Mouse (Mus musculus): Measurements from ENCODE around the gene Ctrc. TPM values are rescaled to one million over a fixed set of nuclear protein-coding genes. Genes with fewer than 3 reads are reported as not detected.

The Ctrc gene
- polyA plus RNA-seq, 1 experiment from 2014 or later: not detected

DNA sequence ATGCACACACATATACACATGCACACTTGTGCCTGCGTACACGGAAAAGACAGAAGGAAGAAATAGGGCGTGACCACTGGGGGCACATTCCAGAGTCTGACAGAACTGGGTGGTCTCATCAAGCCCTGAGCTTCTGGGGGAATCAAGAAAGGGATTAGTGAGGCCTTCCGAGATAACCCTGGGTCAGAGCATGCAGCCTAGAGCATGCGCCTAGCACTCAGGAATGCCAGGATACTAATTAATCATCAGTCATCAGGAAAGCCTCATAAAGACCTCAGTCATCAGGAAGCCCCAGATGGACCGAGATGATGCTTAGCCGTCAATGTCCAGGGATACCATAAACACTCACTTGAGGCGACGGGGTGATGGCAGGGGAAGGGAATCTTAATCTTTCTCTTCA, 33.7 kb upstream of the Ctrc start:
- WGBS: 67% methylated on average over 9 of the region's 9 CpGs
- Histone ChIP-seq H3K4me2 (ENCODE audit: low read depth, low read length, severe bottlenecking) (no peak overlapping the region), H3K27ac (ENCODE audit: low read depth, low read length) (no peak overlapping the region), H3K9me3 (ENCODE audit: control insufficient read depth, low read length) (no peaks in the 10 kb centered on the region), H3K4me3 (ENCODE audit: low read depth, low read length) (no peak overlapping the region), H3K9ac (ENCODE audit: low read length) (no peak overlapping the region), H3K27me3 (ENCODE audit: control insufficient read depth, insufficient read depth, low read length) (no peaks in the 10 kb centered on the region), H3K36me3 (ENCODE audit: control insufficient read depth, insufficient read depth, low read length) (no peaks in the 10 kb centered on the region), H3K4me1 (replicated peaks; ENCODE audit: control insufficient read depth, insufficient read depth, low read length) (peaks cover 5% of the 10 kb centered on the region; the same call in 1 of the 2 replicates)
- ATAC-seq (replicated peaks; ENCODE audit: low FRiP score): no peak
- no peak for DNase-seq (ENCODE audit: low spot score)

DNA sequence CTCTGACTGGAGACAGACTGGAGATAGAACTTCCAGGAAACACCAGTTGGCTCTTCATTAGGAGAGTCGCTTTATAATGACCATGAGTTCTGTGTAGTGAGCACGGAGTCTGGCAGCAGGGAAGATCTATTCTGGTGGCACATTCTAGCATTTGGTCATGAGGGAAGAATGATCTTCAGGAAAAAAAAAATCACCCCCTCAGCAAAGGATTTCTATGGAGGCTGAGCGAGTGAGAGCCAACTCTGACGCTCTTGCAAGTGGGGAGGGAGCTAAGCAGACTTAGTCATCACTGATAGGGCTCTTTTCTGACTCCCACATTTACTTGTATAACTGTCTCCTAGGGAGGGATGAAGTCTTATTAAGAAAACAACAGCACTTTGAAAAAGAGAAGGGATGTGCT, 32.9 kb upstream of the Ctrc start:
- Histone ChIP-seq H3K9ac (ENCODE audit: low read length) (no peak overlapping the region), H3K4me1 (replicated peaks; ENCODE audit: control insufficient read depth, insufficient read depth, low read length) (peaks cover 5% of the 10 kb centered on the region; the same call in 1 of the 2 replicates), H3K4me3 (ENCODE audit: low read depth, low read length) (no peak overlapping the region), H3K27ac (ENCODE audit: low read depth, low read length) (no peak overlapping the region), H3K27me3 (ENCODE audit: control insufficient read depth, insufficient read depth, low read length) (no peaks in the 10 kb centered on the region), H3K9me3 (ENCODE audit: control insufficient read depth, low read length) (no peaks in the 10 kb centered on the region), H3K4me2 (ENCODE audit: low read depth, low read length, severe bottlenecking) (no peak overlapping the region), H3K36me3 (ENCODE audit: control insufficient read depth, insufficient read depth, low read length) (no peaks in the 10 kb centered on the region)
- no peak for ATAC-seq (replicated peaks; ENCODE audit: low FRiP score)
- WGBS: 82% methylated on average over 4 of the region's 4 CpGs
- DNase-seq (ENCODE audit: low spot score): no peak

DNA sequence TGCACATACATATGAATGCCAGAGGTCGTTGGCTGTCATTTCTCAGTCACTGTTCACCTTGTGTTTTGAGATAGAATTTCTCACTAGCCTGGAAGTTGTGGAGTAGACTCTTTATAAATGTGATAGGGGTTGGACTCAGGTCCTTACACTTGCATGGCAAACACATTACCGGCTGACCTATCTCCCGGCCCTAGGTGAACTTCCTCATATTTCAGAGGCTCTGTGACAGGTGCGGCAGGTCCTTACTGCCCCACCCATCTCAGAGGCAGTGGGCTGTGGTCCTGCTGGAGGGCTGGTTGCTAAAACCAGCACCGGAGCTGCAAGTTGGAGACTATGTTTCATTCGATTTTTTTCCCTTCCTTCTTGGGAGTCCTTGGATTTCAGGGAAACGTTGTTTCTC, 32.5 kb upstream of the Ctrc start:
- Histone ChIP-seq H3K27ac (ENCODE audit: low read depth, low read length) (no peak overlapping the region), H3K4me1 (replicated peaks; ENCODE audit: control insufficient read depth, insufficient read depth, low read length) (peaks cover 6% of the 10 kb centered on the region; the same call in 1 of the 2 replicates), H3K4me3 (ENCODE audit: low read depth, low read length) (no peak overlapping the region), H3K4me2 (ENCODE audit: low read depth, low read length, severe bottlenecking) (no peak overlapping the region), H3K36me3 (ENCODE audit: control insufficient read depth, insufficient read depth, low read length) (no peaks in the 10 kb centered on the region), H3K9me3 (ENCODE audit: control insufficient read depth, low read length) (no peaks in the 10 kb centered on the region), H3K9ac (ENCODE audit: low read length) (no peak overlapping the region), H3K27me3 (ENCODE audit: control insufficient read depth, insufficient read depth, low read length) (no peaks in the 10 kb centered on the region)
- no peak for ATAC-seq (replicated peaks; ENCODE audit: low FRiP score)
- 80% methylated on average over 7 of the region's 7 CpGs for WGBS
- no peak for DNase-seq (ENCODE audit: low spot score)

DNA sequence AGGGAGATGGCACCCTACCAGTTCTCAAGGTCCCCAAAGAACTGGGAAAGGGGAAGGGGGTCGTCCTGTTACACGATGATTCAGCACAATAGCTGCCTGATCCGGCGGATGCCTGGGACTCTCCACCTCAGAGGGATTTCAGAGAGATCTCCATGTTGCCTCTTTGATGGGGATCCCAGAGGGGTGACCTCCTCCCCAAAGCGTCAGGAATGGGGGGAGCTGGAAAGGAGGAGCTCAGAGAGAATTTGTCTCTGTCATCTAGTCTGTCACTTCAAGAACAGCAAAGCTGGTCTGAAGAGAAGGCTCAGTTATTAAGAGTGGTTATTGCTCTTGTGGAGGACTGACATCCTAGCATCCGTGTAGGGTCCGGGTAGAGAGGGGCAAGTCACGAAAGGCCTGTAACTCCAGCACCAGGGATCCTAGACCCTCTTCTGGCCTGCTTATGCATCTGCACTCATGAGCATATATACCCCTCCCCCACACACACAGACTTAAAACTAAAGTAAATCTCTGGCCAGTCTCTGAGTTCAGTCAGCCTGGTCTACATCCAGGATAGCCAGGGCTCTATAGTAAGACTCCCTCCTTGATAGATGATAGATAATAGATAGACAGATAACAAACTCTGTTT, 29.4 kb upstream of the Ctrc start:
- Histone ChIP-seq H3K27me3 (ENCODE audit: control insufficient read depth, insufficient read depth, low read length) (no peaks in the 10 kb centered on the region), H3K4me2 (ENCODE audit: low read depth, low read length, severe bottlenecking) (peak overlapping the region; percentile 97), H3K4me1 (replicated peaks; ENCODE audit: control insufficient read depth, insufficient read depth, low read length) (peaks cover 7% of the 10 kb centered on the region; the same call in 1 of the 2 replicates), H3K36me3 (ENCODE audit: control insufficient read depth, insufficient read depth, low read length) (no peaks in the 10 kb centered on the region), H3K9ac (ENCODE audit: low read length) (peak overlapping the region; percentile 84), H3K9me3 (ENCODE audit: control insufficient read depth, low read length) (no peaks in the 10 kb centered on the region), H3K27ac (ENCODE audit: low read depth, low read length) (no peak overlapping the region), H3K4me3 (ENCODE audit: low read depth, low read length) (peak overlapping the region; percentile 59)
- ATAC-seq (replicated peaks; ENCODE audit: low FRiP score): 0 out of 2 replicates have a peak, but pooled peaks have one; percentile 9
- WGBS: 13% methylated on average over 8 of the region's 8 CpGs
- DNase-seq (ENCODE audit: low spot score): no peak

DNA sequence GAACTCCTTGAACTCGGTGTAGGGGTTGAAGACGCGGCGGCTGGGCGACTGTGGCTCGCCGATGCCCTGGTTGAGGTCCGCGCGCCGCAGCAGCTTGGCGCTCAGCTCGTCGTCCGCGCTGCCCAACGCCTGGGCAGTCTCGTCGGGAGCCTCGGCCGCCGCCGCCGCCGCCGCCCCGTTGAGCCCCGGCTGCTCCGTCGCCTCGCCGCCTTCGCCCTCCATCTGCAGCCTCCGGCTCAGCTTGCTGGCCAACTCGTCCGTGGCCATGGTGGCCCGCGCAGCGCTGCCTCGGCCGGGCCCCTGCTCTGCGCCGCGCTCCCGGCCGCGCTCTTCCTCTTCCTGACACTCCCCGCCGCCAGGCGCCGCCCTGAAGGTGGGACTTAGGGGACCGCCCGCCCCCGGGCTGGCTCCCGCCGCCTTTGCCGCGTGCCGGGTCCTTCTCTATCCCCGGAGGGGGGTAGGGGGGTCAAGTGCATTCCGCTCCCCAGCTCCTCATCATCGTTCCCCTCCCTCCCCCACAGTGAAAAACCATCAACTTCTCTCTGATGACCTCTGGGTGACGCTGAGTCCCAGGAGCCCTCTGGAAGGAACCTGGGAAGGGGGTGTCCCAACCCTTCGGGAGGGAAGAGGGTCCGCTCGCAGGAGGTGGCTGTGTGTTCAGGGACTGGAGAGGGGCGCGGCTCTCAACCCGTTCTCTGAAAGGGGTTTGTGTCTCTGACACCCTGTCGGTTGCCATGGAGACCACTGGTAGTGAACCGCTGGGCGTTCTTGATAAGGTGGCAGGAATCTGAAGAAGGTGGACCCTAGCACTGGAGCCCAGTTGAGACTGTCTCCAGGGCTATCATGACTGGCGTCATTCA, 28.7 kb upstream of the Ctrc start, which contains the start of gene Efhd2:
Gene Efhd2 (minus strand): TSS at position 320 of the 860 bp plus-strand sequence.
- no peaks in the 10 kb centered on the region for H3K9me3 ChIP-seq (ENCODE audit: control insufficient read depth, low read length)
- under 1% methylated on average over 58 of the region's 73 CpGs for WGBS
- H3K27me3 ChIP-seq (ENCODE audit: control insufficient read depth, insufficient read depth, low read length): no peaks in the 10 kb centered on the region
- peak; percentile 90 for ATAC-seq (replicated peaks; ENCODE audit: low FRiP score)
- H3K4me2 ChIP-seq (ENCODE audit: low read depth, low read length, severe bottlenecking): peak within 1 kb of the TSS; percentile 97
- peaks cover 7% of the 10 kb centered on the region; the same call in 1 of the 2 replicates for H3K4me1 ChIP-seq (replicated peaks; ENCODE audit: control insufficient read depth, insufficient read depth, low read length)
- no peaks in the 10 kb centered on the region for H3K36me3 ChIP-seq (ENCODE audit: control insufficient read depth, insufficient read depth, low read length)
- no peak within 1 kb of the TSS for H3K27ac ChIP-seq (ENCODE audit: low read depth, low read length)
- peak within 1 kb of the TSS; percentile 84 for H3K9ac ChIP-seq (ENCODE audit: low read length)
- peak; percentile 87 for DNase-seq (ENCODE audit: low spot score)
- H3K4me3 ChIP-seq (ENCODE audit: low read depth, low read length): peak within 1 kb of the TSS; percentile 59

DNA sequence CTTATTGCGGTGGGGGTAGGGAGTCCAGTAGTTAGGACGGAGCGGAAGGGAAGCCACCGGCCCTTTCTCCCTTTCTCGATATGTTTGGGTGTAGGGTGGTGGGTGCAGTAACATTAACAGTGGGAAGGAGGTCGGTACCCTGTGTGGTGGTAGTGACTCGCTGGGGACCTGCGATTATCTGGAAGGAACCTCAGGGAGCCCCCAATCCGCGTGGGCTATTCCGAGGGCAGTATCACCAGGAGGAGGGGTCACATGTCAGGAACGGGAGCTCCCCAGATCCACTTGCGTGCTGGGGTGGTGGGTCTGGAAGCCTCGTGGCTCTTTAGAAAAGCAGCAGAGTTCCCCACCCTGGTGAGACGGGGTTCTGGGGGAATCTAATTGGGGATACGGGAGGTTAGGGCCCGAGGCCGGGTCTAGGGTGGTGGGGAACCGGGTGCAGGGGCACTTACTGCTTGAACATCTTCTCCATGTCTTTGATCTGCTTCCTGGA, 28.0 kb upstream of the Ctrc start:
- WGBS: 2% methylated on average over 19 of the region's 19 CpGs

DNA sequence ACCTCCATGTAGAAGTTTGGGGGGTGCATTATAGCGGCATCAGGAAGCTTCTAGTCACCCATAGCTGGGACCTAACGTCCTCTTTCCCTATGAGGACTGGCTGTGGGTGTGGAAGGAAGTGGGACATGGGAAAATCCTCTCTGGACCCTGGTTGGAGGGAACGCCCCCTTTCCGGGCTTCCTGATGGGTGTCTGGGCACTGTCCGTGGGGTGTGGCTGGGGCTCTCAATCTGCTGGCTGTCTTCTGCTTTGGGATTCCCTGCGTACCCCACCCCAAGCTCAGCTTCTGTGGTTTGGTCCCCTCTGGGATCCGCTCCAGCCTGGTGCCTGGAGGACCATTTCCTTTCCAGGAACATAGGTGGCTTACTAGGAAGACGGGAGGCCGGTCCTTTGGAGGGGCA, 26.8 kb upstream of the Ctrc start:
- no peak overlapping the region; the same call in 1 of the 2 replicates for H3K4me3 ChIP-seq (ENCODE audit: low read depth, low read length)
- WGBS: 80% methylated on average over 9 of the region's 9 CpGs

More for the DNA sequence above, 28.0 kb upstream of the Ctrc start:
- H3K4me1 ChIP-seq (replicated peaks; ENCODE audit: control insufficient read depth, insufficient read depth, low read length): peaks cover 7% of the 10 kb centered on the region; the same call in 1 of the 2 replicates
- H3K27ac ChIP-seq (ENCODE audit: low read depth, low read length): no peak overlapping the region
- no peaks in the 10 kb centered on the region for H3K9me3 ChIP-seq (ENCODE audit: control insufficient read depth, low read length)
- H3K4me3 ChIP-seq (ENCODE audit: low read depth, low read length): peak overlapping the region; percentile 59
- H3K4me2 ChIP-seq (ENCODE audit: low read depth, low read length, severe bottlenecking): peak overlapping the region; percentile 97
- H3K9ac ChIP-seq (ENCODE audit: low read length): peak overlapping the region; percentile 84
- H3K36me3 ChIP-seq (ENCODE audit: control insufficient read depth, insufficient read depth, low read length): no peaks in the 10 kb centered on the region
- no peak for DNase-seq (ENCODE audit: low spot score)
- H3K27me3 ChIP-seq (ENCODE audit: control insufficient read depth, insufficient read depth, low read length): no peaks in the 10 kb centered on the region
- peak; percentile 10 for ATAC-seq (replicated peaks; ENCODE audit: low FRiP score)

DNA sequence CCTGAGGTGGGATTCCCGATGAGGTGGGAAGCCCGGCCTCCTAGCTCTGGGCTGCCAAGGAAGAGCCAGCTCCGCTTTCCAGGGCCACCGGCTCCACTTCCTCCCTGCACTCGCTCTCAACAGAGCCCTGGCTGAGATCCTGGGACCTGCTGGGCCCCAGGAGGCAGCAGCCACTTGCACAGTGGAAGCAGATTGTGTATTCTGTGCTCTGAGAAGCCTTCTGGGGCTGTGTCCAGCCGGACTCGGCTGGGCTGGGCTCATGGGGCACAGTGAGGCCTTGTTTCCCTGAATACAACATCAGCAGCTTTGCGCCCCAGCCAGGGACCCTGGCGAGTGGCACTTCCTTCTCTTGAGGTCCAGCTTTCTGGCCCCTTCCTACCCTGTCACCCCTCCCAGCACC, 25.8 kb upstream of the Ctrc start:
- ATAC-seq (replicated peaks; ENCODE audit: low FRiP score) (no peak), DNase-seq (ENCODE audit: low spot score) (no peak)
- H3K9me3 ChIP-seq (ENCODE audit: control insufficient read depth, low read length): no peaks in the 10 kb centered on the region
- no peak overlapping the region for H3K4me2 ChIP-seq (ENCODE audit: low read depth, low read length, severe bottlenecking)
- H3K4me3 ChIP-seq (ENCODE audit: low read depth, low read length): no peak overlapping the region
- WGBS: 57% methylated on average over 9 of the region's 9 CpGs
- no peaks in the 10 kb centered on the region for H3K36me3 ChIP-seq (ENCODE audit: control insufficient read depth, insufficient read depth, low read length)
- peaks cover 7% of the 10 kb centered on the region; the same call in 1 of the 2 replicates for H3K4me1 ChIP-seq (replicated peaks; ENCODE audit: control insufficient read depth, insufficient read depth, low read length)
- no peak overlapping the region for H3K27ac ChIP-seq (ENCODE audit: low read depth, low read length)
- no peaks in the 10 kb centered on the region for H3K27me3 ChIP-seq (ENCODE audit: control insufficient read depth, insufficient read depth, low read length)
- peak overlapping the region; percentile 30; the same call in 1 of the 2 replicates for H3K9ac ChIP-seq (ENCODE audit: low read length)

More for the DNA sequence above, 26.8 kb upstream of the Ctrc start:
- no peak overlapping the region for H3K27ac ChIP-seq (ENCODE audit: low read depth, low read length)
- ATAC-seq (replicated peaks; ENCODE audit: low FRiP score) (no peak), DNase-seq (ENCODE audit: low spot score) (no peak)
- H3K27me3 ChIP-seq (ENCODE audit: control insufficient read depth, insufficient read depth, low read length): no peaks in the 10 kb centered on the region
- H3K36me3 ChIP-seq (ENCODE audit: control insufficient read depth, insufficient read depth, low read length): no peaks in the 10 kb centered on the region
- H3K9ac ChIP-seq (ENCODE audit: low read length): no peak overlapping the region
- no peak overlapping the region for H3K4me2 ChIP-seq (ENCODE audit: low read depth, low read length, severe bottlenecking)
- peaks cover 7% of the 10 kb centered on the region; the same call in 1 of the 2 replicates for H3K4me1 ChIP-seq (replicated peaks; ENCODE audit: control insufficient read depth, insufficient read depth, low read length)
- H3K9me3 ChIP-seq (ENCODE audit: control insufficient read depth, low read length): no peaks in the 10 kb centered on the region
